Mouse (Mus musculus) embryonic facial prominence, embryonic 14.5 days (tissue): ENCODE measurements around the gene Rims4. TPM values are rescaled to one million over a fixed set of nuclear protein-coding genes. Genes with fewer than 3 reads are reported as not detected.

ENCODE experiments used
- polyA plus RNA-seq: library from polyadenylated mRNA; unstranded; fragments of >200 nt; fragmentation: Nextera tagmentation; extraction: Ambion mirVana; gene quantifications from 2 replicates; pipeline ENCODE4 v1.2.1, GENCODE M21; 2014

Rims4 gene
- polyA plus RNA-seq, 1 experiment from 2014 or later, result 0.32 TPM

Other genes with a start within 250 kb of the Rims4 start
- gene Ada, start 168.4 kb downstream of the Rims4 start, polyA plus RNA-seq, result 7.2 and 10.4 TPM in 2 replicates
- 1.0 and 3.0 TPM in 2 replicates for gene Ccn5, start 97.8 kb downstream of the Rims4 start, polyA plus RNA-seq
- gene Kcnk15, start 65.0 kb downstream of the Rims4 start, polyA plus RNA-seq, result not detected in 2 replicates
- 276 and 293 TPM in 2 replicates for gene Ywhab, start 76.3 kb upstream of the Rims4 start, polyA plus RNA-seq
- 2.8 and 4.9 TPM in 2 replicates for gene Pabpc1l, start 106.8 kb upstream of the Rims4 start, polyA plus RNA-seq
- gene Stk4, start 151.6 kb upstream of the Rims4 start, polyA plus RNA-seq, result 22.3 and 24.4 TPM in 2 replicates
- gene Tomm34, start 152.5 kb upstream of the Rims4 start, polyA plus RNA-seq, result 53.4 and 55.8 TPM in 2 replicates